Mouse (Mus musculus): ENCODE measurements around the gene Gm20388. TPM values are rescaled to one million over a fixed set of nuclear protein-coding genes. Genes with fewer than 3 reads are reported as not detected.

The Gm20388 gene
- polyA plus RNA-seq, 1 experiment from 2014 or later: not detected

- no peak for ATAC-seq (replicated peaks)
- no peak overlapping the region for H3K9ac ChIP-seq (replicated peaks)
- no peaks in the 10 kb centered on the region for H3K9me3 ChIP-seq
- H3K4me2 ChIP-seq (replicated peaks): no peak overlapping the region
- H3K36me3 ChIP-seq: peaks cover 19% of the 10 kb centered on the region
- 68% methylated on average over 5 of the region's 5 CpGs for WGBS
- no peak overlapping the region for H3K4me3 ChIP-seq
- no peaks in the 10 kb centered on the region for H3K27me3 ChIP-seq
- no peak overlapping the region for H3K27ac ChIP-seq (replicated peaks)
- peaks cover 15% of the 10 kb centered on the region for H3K4me1 ChIP-seq
Measured at GRCm38 (mm10) chr8:122004131-122004530, 2093.5 kb downstream of the Gm20388 start.

- Histone ChIP-seq H3K4me2 (replicated peaks) (no peak overlapping the region), H3K9me3 (no peaks in the 10 kb centered on the region), H3K9ac (replicated peaks) (no peak overlapping the region), H3K4me1 (peaks cover 15% of the 10 kb centered on the region), H3K27ac (replicated peaks) (no peak overlapping the region), H3K4me3 (no peak overlapping the region), H3K27me3 (no peaks in the 10 kb centered on the region), H3K36me3 (peaks cover 19% of the 10 kb centered on the region; the same call in 1 of the 2 replicates)
- no peak for ATAC-seq (replicated peaks)
- 72% methylated on average over 25 of the region's 25 CpGs for WGBS
Measured at GRCm38 (mm10) chr8:122005422-122006204, 2095.0 kb downstream of the Gm20388 start.

GRCm38 (mm10) chr8:122006688-122007484, 2096.2 kb downstream of the Gm20388 start:
- H3K9me3 ChIP-seq: no peaks in the 10 kb centered on the region
- H3K36me3 ChIP-seq: peaks cover 19% of the 10 kb centered on the region; the same call in 1 of the 2 replicates
- H3K4me1 ChIP-seq: peaks cover 15% of the 10 kb centered on the region
- peak overlapping the region; percentile 14; the same call in 1 of the 2 replicates for H3K9ac ChIP-seq (replicated peaks)
- H3K27me3 ChIP-seq: no peaks in the 10 kb centered on the region
- H3K4me2 ChIP-seq (replicated peaks): peak overlapping the region; percentile 39
- peak overlapping the region; percentile 86 for H3K27ac ChIP-seq (replicated peaks)
- peak overlapping the region; percentile 20 for H3K4me3 ChIP-seq
- 68% methylated on average over 13 of the region's 13 CpGs for WGBS
- ATAC-seq (replicated peaks): peak; percentile 73

- H3K9me3 ChIP-seq: no peaks in the 10 kb centered on the region
- no peak overlapping the region for H3K27ac ChIP-seq (replicated peaks)
- H3K36me3 ChIP-seq: peaks cover 20% of the 10 kb centered on the region; the same call in 1 of the 2 replicates
- H3K4me1 ChIP-seq: peaks cover 15% of the 10 kb centered on the region
- WGBS: 89% methylated on average over 5 of the region's 5 CpGs
- H3K27me3 ChIP-seq: no peaks in the 10 kb centered on the region
- ATAC-seq (replicated peaks): no peak
- H3K4me2 ChIP-seq (replicated peaks): no peak overlapping the region
- no peak overlapping the region for H3K4me3 ChIP-seq
- H3K9ac ChIP-seq (replicated peaks): no peak overlapping the region
Measured at GRCm38 (mm10) chr8:122008395-122008794, 2097.8 kb downstream of the Gm20388 start.

- no peak overlapping the region for H3K4me3 ChIP-seq
- H3K36me3 ChIP-seq: peaks cover 17% of the 10 kb centered on the region; the same call in 1 of the 2 replicates
- no peak for ATAC-seq (replicated peaks)
- no peaks in the 10 kb centered on the region for H3K27me3 ChIP-seq
- H3K4me2 ChIP-seq (replicated peaks): no peak overlapping the region
- WGBS: 90% methylated on average over 5 of the region's 5 CpGs
- H3K4me1 ChIP-seq: peaks cover 19% of the 10 kb centered on the region
- H3K9me3 ChIP-seq: no peaks in the 10 kb centered on the region
- H3K27ac ChIP-seq (replicated peaks): no peak overlapping the region
- no peak overlapping the region for H3K9ac ChIP-seq (replicated peaks)
Measured at GRCm38 (mm10) chr8:122010638-122011037, 2100.0 kb downstream of the Gm20388 start.

- 72% methylated on average over 7 of the region's 7 CpGs for WGBS
- no peak overlapping the region for H3K4me2 ChIP-seq (replicated peaks)
- no peaks in the 10 kb centered on the region for H3K9me3 ChIP-seq
- H3K9ac ChIP-seq (replicated peaks): no peak overlapping the region
- H3K4me1 ChIP-seq: peaks cover 19% of the 10 kb centered on the region
- ATAC-seq (replicated peaks): no peak
- H3K36me3 ChIP-seq: peaks cover 17% of the 10 kb centered on the region; the same call in 1 of the 2 replicates
- H3K27ac ChIP-seq (replicated peaks): no peak overlapping the region
- no peak overlapping the region for H3K4me3 ChIP-seq
- no peaks in the 10 kb centered on the region for H3K27me3 ChIP-seq
Measured at GRCm38 (mm10) chr8:122011066-122011588, 2100.5 kb downstream of the Gm20388 start.

GRCm38 (mm10) chr8:122014606-122015005, 2104.0 kb downstream of the Gm20388 start:
- Histone ChIP-seq H3K4me3 (no peak overlapping the region), H3K27me3 (no peaks in the 10 kb centered on the region), H3K9ac (replicated peaks) (no peak overlapping the region), H3K36me3 (0 out of 2 replicates have a peak, but pooled peaks cover 3% of the 10 kb centered on the region), H3K27ac (replicated peaks) (no peak overlapping the region), H3K4me1 (peaks cover 19% of the 10 kb centered on the region), H3K9me3 (no peaks in the 10 kb centered on the region), H3K4me2 (replicated peaks) (no peak overlapping the region)
- 58% methylated on average over 3 of the region's 3 CpGs for WGBS
- no peak for ATAC-seq (replicated peaks)

- Histone ChIP-seq H3K9me3 (no peaks in the 10 kb centered on the region), H3K9ac (replicated peaks) (no peak overlapping the region), H3K4me1 (peaks cover 31% of the 10 kb centered on the region), H3K27me3 (no peaks in the 10 kb centered on the region), H3K4me3 (no peak overlapping the region), H3K27ac (replicated peaks) (no peak overlapping the region), H3K36me3 (no peaks in the 10 kb centered on the region), H3K4me2 (replicated peaks) (no peak overlapping the region)
- ATAC-seq (replicated peaks): no peak
- 73% methylated on average over 22 of the region's 22 CpGs for WGBS
Measured at GRCm38 (mm10) chr8:122018046-122018831, 2107.6 kb downstream of the Gm20388 start.

- Histone ChIP-seq H3K4me1 (peaks cover 27% of the 10 kb centered on the region), H3K9me3 (no peaks in the 10 kb centered on the region), H3K4me3 (no peak overlapping the region), H3K4me2 (replicated peaks) (no peak overlapping the region), H3K27ac (replicated peaks) (no peak overlapping the region), H3K36me3 (peaks cover 4% of the 10 kb centered on the region; the same call in 1 of the 2 replicates), H3K9ac (replicated peaks) (no peak overlapping the region), H3K27me3 (no peaks in the 10 kb centered on the region)
- ATAC-seq (replicated peaks): no peak
- 98% methylated on average over 1 of the region's 1 CpGs for WGBS
Measured at GRCm38 (mm10) chr8:122019162-122019561, 2108.5 kb downstream of the Gm20388 start.

- no peaks in the 10 kb centered on the region for H3K27me3 ChIP-seq
- no peak for ATAC-seq (replicated peaks)
- WGBS: 85% methylated on average over 8 of the region's 8 CpGs
- no peak overlapping the region for H3K27ac ChIP-seq (replicated peaks)
- H3K4me3 ChIP-seq: no peak overlapping the region
- H3K4me2 ChIP-seq (replicated peaks): no peak overlapping the region
- peaks cover 20% of the 10 kb centered on the region for H3K4me1 ChIP-seq
- no peaks in the 10 kb centered on the region for H3K9me3 ChIP-seq
- peaks cover 10% of the 10 kb centered on the region; the same call in 1 of the 2 replicates for H3K36me3 ChIP-seq
- no peak overlapping the region for H3K9ac ChIP-seq (replicated peaks)
Measured at GRCm38 (mm10) chr8:122020050-122020771, 2109.6 kb downstream of the Gm20388 start.

GRCm38 (mm10) chr8:122021725-122022124, 2111.1 kb downstream of the Gm20388 start:
- no peak overlapping the region for H3K27ac ChIP-seq (replicated peaks)

More at GRCm38 (mm10) chr8:122021725-122022124, 2111.1 kb downstream of the Gm20388 start:
- Histone ChIP-seq H3K9ac (replicated peaks) (no peak overlapping the region), H3K4me1 (peaks cover 20% of the 10 kb centered on the region), H3K4me2 (replicated peaks) (no peak overlapping the region), H3K9me3 (no peaks in the 10 kb centered on the region), H3K4me3 (no peak overlapping the region), H3K36me3 (peaks cover 25% of the 10 kb centered on the region), H3K27me3 (no peaks in the 10 kb centered on the region)
- WGBS: 83% methylated on average over 2 of the region's 2 CpGs
- no peak for ATAC-seq (replicated peaks)

Data from forebrain, embryonic 15.5 days (tissue).